Mouse (Mus musculus) telencephalon, adult 2 months (tissue): ENCODE results near the gene Yif1b.
A peak's percentile ranks its signal among the peaks of the same experiment; 100 is the strongest.

Experiments used
- DNase-seq: peaks from one replicate; pipeline ENCODE4 v3.0.0-alpha.2; 2011; ENCODE audit warnings: low read depth, low spot score

Yif1b gene

DNA sequence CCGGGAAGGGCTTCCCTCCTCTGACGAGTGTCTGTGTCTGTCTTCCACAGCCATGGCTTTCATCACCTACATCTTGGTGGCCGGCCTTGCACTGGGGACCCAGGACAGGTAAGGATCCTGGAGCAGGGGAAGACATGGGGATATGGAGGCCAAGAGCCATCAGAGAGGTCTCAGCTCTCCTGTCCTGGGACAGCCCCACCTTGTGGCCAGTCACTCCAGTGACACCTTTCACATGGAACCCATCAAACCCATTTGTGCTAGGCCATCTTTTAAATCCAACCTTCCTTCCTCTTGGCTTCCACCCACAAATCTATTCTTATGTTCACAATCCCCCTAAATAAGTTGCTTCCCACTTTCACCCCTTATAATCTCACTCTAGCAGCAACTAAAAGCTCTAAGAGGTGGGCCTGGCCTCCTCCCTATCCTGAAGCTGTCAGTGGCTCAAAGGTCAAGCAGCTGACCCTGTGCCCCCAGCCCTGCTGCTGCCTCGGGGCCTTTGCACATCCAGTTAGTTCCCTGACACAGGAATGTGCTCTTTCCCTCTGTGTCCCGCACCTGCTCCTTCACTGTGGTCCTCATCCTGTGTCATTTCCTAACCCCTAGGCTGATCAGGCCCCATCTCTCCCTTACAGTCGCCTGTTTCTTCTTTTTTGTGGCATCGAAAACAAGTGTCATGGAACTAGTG is 6.7 kb downstream of the Yif1b start:
- no peak for DNase-seq

DNA sequence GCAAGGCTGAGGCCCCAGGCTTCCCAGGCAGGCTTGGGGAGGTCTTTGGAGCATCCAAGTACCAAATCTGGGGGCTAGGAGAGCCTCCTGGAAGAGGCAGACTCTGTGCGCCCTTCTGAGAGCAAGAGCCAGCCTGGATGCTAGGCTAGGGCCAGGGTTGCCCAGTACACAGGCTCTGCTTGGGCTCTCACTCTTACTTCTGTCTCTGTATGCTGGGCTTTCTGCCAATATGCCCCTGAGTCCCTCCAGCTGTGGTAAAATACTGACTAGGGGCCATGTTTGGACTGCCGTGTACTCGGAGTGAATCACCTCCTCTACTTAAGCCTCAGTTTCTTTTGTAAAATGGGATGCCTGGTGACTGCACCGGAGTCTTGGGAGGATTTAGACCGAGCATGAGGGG is 7.9 kb downstream of the Yif1b start:
- no peak for DNase-seq

- DNase-seq = no peak
Measured at GRCm38 (mm10) chr7:29246619-29247313, 8.6 kb downstream of the Yif1b start.

GRCm38 (mm10) chr7:29247314-29247700 is 9.2 kb downstream of the Yif1b start:
- DNase-seq = no peak

DNA sequence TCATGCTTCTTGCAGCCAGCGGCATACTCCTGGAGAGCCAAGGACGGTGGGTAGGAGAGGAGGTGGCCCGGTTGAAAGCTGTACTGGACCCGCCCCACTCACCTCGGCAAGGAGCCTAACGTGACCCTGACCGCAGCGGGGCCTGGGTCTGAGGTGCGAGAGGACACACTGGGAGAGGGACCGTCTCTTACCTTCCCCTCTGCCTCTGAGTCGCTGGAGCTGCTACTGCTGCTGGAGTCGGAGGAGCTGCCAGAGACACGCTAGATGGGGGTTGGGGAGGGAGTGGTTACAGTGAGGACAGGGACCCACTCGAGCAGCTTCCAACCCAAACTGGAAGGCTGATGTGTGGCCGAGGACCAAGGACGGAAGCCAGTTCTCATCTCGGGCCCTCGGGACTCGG is 9.6 kb downstream of the Yif1b start:
- no peak for DNase-seq

DNA sequence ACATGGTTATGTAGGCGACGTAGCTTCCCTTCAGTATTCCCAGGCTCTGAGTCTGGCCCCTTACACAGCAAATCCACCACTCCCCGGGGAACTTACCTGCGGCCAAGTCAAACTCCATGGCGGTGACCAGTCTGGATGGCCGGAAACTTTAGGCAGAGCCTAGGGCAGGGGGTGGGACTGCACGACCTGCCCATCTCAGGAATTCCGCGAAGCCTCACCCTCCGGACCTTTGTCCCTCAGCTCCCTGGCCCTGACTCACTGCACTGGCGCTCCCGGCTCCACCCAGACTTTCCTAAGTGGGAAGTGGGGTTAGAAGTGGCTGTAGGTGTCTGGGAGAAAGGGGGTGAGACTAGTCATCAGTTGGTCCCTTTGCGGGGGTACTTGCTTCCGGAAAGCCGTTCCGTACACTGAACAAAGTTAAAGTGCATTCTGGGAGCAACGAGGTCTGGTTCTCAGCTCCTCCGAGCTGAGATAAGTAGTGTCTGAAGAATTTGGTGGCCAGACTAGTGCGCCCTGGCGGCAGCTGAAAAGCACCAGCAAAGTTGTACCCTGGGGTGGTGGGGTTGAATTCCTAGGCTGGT is 10.2 kb downstream of the Yif1b start, which contains the start of gene 2200002D01Rik:
Gene 2200002D01Rik (minus strand): TSS at position 206 of the 581 bp plus-strand sequence.
- DNase-seq = no peak

GRCm38 (mm10) chr7:29251166-29251565 is 13.0 kb downstream of the Yif1b start:
- no peak for DNase-seq

GRCm38 (mm10) chr7:29253842-29254241 is 15.7 kb downstream of the Yif1b start:
- DNase-seq = no peak

DNA sequence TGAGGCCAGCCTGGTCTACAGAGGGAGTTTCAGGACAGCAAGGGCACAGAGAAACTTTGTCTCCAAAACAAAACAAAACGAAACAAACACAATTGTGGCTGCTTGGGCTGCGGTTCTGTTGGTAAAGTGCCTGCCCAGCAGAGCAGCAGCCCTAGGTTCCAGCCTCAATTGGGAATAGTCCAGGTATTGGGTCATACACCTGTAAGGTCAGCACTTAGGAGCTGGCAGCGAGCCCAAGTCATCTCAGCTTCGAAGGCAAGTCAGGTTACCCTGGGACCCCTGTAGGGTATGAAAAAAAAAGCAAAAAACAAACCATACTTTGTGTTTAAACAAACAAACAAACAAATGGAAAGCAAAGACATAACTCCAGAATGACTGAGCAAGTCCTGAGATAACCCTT is 17.7 kb downstream of the Yif1b start:
- no peak for DNase-seq

DNA sequence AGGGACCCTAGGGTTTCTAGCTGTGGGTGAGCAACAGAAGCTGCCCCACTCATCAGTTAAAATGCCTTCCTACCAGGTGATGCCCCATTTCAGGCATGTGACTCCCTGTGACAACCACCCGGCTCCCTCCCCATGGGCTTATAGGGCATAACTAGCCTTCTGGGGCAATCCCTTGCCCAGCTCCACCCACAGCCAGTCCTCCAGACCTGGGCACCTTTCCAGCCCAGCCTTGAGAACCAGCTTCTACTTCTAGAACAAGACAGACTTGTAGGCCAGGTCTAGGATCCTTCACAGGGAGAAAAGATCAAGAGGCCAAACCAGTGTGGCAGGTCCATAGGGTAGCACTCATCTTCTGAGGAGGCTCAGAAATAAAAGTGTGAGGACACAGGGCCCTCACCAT is 19.2 kb downstream of the Yif1b start:
- DNase-seq = no peak

DNA sequence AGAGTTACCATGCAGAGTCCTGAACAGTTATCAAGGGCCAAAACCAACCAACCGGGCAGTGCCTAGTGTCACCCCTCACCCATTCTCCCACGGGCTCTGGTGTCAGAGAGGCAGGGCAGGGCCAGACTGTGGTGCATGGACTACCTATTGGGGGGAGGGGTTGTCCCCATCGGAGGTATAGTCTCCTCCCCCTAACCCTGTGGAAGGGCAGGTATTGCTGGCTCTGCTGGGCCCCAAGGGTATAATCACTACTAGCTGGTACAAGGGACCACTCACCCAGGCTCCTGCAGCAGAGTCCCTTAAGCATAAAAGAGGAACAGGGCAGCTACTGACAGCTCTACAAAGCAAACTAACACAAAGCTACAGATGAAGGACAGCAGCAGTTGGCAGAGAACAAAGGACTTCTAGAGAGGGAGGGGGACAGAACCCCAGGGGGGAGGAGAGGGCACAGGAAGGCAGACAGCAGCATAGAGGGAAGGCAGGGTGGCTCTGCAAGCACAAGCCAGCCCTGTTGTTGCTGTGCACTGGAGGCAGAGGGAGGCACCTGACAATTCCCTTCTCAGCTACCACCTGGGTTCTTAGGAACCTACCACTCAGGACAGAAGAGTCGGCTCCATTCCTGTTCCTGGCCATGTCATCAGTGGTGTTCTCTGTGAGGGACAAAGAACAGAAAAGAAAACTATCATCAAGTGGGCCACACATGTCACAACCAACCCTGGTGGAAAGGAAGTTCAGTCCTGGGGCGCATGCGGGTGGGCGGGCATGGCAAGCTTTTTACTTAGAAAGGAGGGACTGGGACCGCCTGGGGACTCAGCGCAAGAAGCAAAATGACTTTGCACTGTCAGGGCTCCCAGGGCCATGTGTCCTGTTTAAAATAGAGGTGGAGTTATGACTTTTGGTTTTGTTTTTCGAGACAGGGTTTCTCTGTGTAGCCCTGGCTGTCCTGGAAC is 21.9 kb downstream of the Yif1b start:
- no peak for DNase-seq

DNA sequence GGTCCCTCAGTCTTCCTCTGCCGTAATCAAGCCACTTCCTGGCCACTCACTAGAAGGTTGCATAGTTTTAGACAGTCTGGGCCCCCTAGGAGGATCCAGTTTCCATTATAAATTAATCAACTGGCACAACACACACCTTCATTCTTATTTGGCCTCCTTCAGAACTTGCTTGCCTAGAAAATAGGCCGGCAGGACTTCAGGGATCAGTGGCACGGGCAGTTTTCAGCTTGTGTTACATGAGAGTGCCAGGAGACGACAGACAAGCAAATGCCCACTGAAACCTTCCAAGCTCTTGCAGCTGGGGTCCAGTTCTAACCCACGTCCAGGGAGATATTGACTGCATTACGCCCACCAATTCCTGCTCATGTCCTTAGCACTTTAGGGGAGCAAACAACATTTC is 24.0 kb downstream of the Yif1b start:
- DNase-seq = no peak

GRCm38 (mm10) chr7:29263831-29264230 is 25.7 kb downstream of the Yif1b start:
- no peak for DNase-seq

DNA sequence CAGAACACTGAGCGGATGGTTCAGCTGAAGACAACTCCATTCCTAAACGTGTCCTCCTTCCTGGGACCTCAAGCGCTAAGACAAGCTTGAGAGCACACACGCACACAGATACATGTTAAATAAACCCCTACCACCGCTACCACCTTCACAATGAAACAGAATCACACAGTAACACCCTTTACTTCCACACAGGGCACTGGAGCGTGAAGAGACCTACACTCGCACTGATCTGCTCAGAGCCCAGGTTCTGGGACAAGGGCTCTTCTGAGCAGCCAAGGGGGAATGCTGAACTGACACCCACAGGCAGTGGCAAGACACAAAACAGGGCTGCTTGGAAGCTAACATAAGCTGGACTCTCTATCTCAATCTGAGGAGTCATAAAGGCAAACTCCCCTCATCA is 27.5 kb downstream of the Yif1b start:
- DNase-seq = no peak

DNA sequence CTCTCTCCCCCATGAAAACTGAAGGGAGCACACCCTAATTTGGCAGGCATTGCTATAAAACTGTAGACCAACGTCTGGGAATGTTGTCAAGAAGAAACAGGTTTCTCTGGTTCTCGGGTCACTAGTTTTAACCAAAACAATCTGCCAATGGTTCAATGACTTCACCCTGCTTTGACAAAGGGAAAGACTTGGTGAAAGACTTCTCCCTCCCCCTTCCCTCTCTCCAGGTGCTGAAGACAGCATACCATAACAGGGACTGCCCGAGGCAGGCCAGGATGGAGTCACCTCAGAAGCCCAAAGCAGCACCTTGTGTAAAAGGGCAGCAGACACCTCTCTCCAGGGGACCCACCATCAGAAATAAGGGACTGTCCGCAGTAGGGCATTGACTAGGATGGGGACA is 28.8 kb downstream of the Yif1b start:
- no peak for DNase-seq

- no peak for DNase-seq
Measured at GRCm38 (mm10) chr7:29270445-29270844, 32.3 kb downstream of the Yif1b start.

DNA sequence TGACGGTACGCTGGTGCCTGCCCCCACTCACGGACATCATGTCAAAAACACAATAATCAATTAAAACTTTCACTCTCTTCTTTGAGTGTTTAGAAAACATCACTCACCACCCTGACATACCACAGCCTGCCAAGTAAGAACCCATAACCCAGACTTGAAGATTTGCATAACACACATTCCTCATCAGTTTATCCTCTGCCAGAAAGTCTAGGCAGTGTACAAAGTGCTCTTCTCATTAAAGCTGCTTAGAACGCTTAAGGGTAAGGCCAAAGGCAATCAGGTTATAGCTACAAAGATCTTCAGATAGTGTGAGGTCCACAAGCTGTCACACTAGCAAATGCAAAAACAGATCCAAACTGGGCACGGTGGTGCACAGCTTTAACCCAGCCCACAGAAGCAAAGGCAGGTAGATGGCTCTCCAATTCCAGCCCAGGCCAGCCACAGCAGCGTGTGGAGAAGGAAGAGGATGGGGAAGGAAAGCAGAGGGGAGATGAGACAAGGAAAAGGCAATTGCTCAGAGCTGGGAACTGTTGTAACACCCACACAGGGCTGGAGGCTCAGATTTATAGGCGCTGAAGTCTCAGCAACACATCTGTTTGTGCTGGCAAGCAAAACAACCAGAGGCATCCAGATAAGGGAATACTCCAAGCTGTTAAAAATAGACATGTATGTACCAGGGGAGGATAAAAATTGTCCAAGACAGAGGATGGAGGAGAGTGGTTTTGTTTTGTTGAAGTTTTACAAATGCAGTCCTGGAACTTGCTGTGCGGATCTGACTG is 33.7 kb downstream of the Yif1b start:
- peak; percentile 77 for DNase-seq

DNA sequence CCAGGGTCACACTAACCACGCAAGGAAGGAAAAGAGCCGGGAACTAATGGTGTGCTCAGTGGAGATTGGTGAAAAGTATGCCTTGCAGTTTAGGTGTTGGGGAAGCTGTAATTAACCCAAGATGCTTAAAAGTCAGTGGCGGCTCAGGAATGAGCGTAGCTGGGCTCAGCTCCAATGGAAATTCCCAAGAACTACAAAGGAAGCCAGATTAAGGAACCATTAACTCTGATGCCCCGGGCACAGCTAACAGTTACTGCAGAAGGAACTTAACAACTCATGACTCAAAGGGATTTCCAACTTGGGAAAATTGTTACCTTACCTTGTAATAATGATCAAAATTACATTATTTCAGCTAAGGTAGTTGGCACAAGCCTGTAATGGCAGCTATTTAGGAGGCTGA is 38.6 kb downstream of the Yif1b start:
- no peak for DNase-seq

DNA sequence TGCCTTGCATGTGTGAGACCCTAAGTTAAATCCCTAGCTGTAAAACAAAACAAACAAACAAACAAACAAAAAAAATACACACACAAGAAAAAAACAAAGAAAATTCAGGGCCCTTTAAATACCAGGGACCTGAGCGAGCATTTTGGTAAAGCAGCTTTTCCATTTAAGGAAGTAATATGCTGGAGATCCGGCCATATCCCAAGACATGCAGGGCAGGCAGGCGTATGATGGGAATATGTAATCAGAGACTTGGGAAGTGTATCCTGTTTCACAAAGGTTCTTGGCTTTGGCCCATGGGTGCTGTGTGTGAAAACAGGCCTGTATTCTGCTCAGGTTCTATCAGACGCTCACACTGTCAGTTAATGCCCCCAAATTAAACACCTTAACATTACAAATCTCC is 39.4 kb downstream of the Yif1b start:
- no peak for DNase-seq

DNA sequence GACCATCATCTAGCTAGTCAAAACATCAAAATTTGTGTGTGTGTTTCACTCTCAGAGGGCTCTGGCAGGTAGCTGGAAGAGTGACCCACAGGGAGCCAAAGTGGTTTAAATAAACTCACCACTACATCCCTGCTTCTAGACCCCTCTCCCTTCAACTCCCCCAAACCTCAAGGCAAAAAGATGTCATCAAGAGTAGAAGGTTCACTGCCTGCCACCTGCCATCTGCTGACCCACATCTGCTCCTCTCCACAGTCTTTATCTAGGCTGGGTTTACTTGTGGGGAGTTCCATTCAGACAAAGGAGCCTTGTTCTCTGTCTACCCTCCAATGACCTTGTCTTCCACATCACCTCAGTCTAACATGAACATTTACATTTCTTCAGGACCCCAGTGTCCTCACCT is 41.1 kb downstream of the Yif1b start:
- DNase-seq = no peak

- DNase-seq = no peak
Measured at GRCm38 (mm10) chr7:29279924-29280323, 41.8 kb downstream of the Yif1b start.
